Mouse (Mus musculus) olfactory bulb, adult 2 months (tissue): ENCODE results near the gene Gpatch3.

Experiments
- CTCF ChIP-seq: fragments of 200-500 bp; IDR thresholded peaks from 2 replicates; pipeline ENCODE4 v1.5.1; 2012; ENCODE audit warnings: low read depth, mild to moderate bottlenecking, low read length, moderate library complexity; ENCODE audit not compliant: insufficient read depth
- POLR2A ChIP-seq: fragments of 200-500 bp; IDR thresholded peaks from 2 replicates; pipeline ENCODE4 v1.6.1; 2012; ENCODE audit warnings: mild to moderate bottlenecking, low read depth, low read length, moderate library complexity; ENCODE audit not compliant: insufficient read depth

DNA sequence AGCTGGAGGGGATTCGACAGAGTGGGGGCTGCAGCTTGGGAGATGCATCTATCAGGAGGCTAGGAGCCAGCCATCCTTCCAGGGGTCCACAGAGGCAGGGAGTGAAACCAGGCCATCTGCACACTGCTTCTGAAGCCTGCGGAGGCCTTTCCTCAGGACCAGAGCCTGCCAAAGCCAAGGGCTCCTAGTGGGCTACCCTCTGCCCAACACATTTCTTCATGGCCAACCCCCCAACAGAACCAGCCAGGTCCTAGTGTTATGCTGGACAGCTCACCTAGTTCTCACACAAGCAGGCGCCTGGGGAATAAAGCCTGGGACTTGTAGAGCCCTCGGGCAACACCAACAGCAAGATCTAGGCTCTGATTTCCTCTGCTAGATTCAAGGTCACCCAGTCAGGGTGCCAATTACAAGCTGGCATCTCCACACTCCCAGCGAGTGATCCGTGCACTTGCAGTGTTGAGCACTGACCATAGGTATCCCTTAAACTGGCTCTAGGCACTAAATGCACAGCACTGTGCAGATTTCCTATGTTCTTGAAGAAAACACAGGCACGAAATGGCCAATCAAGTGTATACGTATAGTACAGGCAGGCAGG is 55.9 kb downstream of the Gpatch3 start:
- TF ChIP-seq POLR2A, result no peak
- TF ChIP-seq CTCF, result no peak
